Mouse (Mus musculus) layer of hippocampus, adult 2 months (tissue): Measurements from ENCODE around the gene Ttc30a1. TPM values are rescaled to one million over a fixed set of nuclear protein-coding genes. Genes with fewer than 3 reads are reported as not detected.
A peak's percentile ranks its signal among the peaks of the same experiment; 100 is the strongest.

Experiments used
- DNase-seq, 2 experiments: peaks; one replicate each; pipeline ENCODE4 v3.0.0; 2022; ENCODE audit warnings: low spot score in 2 of 2
- H3K27ac ChIP-seq: fragments of 200-600 bp; 2 replicates; pipeline ENCODE4 v1.8.1; 2022
- H3K4me3 ChIP-seq: fragments of 200-600 bp; 2 replicates; pipeline ENCODE4 v1.8.1; 2022; ENCODE audit warnings: mild to moderate bottlenecking
- CTCF ChIP-seq: fragments of 200-600 bp; conservative IDR thresholded peaks from 2 replicates; pipeline ENCODE4 v1.8.1; 2022; ENCODE audit warnings: antibody characterized with exemption, mild to moderate bottlenecking, moderate library complexity
- total RNA-seq, 2 experiments: library from RNA; stranded (reverse); gene quantifications; 2 replicates each; pipeline ENCODE4 v1.2.3; 2021

Gene Ttc30a1
- total RNA-seq, 2 experiments from 2014 or later: 3.3 to 3.7 TPM

DNA sequence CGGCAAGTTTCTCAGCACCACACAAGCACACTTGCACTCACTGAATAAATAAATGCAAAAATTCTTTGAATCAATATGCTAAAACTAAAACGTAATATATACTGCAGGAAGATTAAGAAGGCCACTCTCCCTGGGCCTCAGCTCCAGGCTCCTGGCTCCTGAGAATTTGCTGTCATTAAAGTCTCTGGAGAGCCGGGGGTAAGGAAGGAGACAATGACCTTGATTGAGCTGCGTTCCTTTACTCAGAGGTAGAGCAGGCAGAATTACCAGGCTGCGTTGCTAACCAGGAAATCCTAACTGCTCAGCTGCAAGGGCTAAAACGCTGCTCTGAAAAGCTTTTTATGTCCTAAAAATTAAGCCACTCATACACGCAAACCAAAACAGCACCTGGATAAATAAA lies 48.2 kb downstream of the Ttc30a1 start:
- no peak for DNase-seq
- no peak overlapping the region for H3K4me3 ChIP-seq
- no peak for TF ChIP-seq CTCF
- peak overlapping the region; percentile 39; the same call in 1 of the 2 replicates for H3K27ac ChIP-seq

DNA sequence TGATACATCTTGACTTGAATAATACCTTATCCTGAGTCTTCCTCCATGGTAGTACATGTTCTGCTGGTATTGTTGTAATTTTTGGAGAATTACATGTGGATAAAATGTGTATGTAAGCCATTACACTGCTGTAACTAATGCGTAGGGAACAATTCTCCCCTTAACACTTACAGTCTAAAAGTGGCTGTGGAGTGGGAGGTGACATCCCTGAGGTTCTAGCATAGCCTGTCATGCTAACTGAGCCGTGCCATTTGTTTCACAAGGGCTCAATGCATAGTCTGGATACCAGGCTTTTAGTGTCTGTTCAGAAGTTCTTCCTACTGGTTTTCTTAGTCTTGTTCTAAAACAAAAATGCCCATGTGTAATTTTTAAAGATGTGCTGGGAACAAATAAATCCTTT lies 50.8 kb downstream of the Ttc30a1 start:
- Histone ChIP-seq H3K27ac (no peak overlapping the region), H3K4me3 (no peak overlapping the region)
- DNase-seq: no peak
- no peak for TF ChIP-seq CTCF

- DNase-seq: no peak
- Histone ChIP-seq H3K4me3 (no peak overlapping the region), H3K27ac (peak overlapping the region; percentile 18; the same call in 1 of the 2 replicates)
- TF ChIP-seq CTCF: no peak
Observed at GRCm38 (mm10) chr2:75929786-75930444, 51.9 kb downstream of the Ttc30a1 start.

DNA sequence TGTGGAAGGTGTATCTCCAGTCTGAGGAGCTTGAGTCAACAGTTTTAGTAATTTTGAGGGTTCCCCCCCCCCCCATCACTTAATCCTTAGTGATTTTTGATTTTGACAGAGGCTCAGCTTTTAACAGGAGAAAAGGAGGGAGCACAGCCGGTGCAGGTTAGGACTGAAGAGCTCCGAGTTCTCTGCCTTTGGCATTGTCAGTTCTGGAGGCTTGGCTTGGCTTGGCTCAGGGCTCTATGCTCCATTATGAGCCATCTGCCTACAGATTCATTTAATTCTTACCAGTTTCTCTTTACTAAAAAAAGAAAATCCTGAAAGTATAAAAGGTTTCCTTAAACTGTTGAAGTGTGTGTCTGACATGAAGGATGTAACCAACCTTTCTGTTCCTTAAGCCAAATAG lies 52.6 kb downstream of the Ttc30a1 start:
- DNase-seq: no peak
- Histone ChIP-seq H3K4me3 (no peak overlapping the region), H3K27ac (peak overlapping the region; percentile 18; the same call in 1 of the 2 replicates)
- no peak for TF ChIP-seq CTCF

Other genes with a start within 250 kb of the Ttc30a1 start
- 10 to 100 TPM; 37.0 to 40.2 TPM for gene Agps, start 149.8 kb downstream of the Ttc30a1 start, total RNA-seq
- gene Ttc30b, start 43.4 kb downstream of the Ttc30a1 start, total RNA-seq: 10 to 100 TPM; 13.6 to 15.7 TPM
- under 1 TPM; 0.20 to 0.52 TPM for gene Ttc30a2, start 3.8 kb downstream of the Ttc30a1 start, total RNA-seq